Mouse (Mus musculus) embryonic fibroblast, embryonic 13.5 days (primary cell): ENCODE results near the gene Fkbp2.

Source experiments
- CTCF ChIP-seq: IDR thresholded peaks from 2 replicates; pipeline ENCODE4 v1.5.1; 2011; ENCODE audit warnings: mild to moderate bottlenecking, control low read depth, low read length, moderate library complexity, borderline replicate concordance; ENCODE audit not compliant: insufficient read depth
- POLR2A ChIP-seq: IDR thresholded peaks from 2 replicates; pipeline ENCODE4 v1.6.1; 2011; ENCODE audit warnings: low read depth, mild to moderate bottlenecking, control low read depth, low read length, moderate library complexity

- TF ChIP-seq CTCF: no peak
- peak; percentile 62; the same call in 1 of the 2 replicates for TF ChIP-seq POLR2A
These were observed 11.6 kb downstream of the Fkbp2 start for GRCm38 (mm10) chr19:6968491-6969271.
